Mouse (Mus musculus) lung, postnatal 25 days (tissue): Measurements from ENCODE around the gene Olfr148.

Experiments
- DNase-seq: peaks from one replicate; pipeline ENCODE4 v3.0.0; 2022; ENCODE audit warnings: low spot score

The Olfr148 gene

DNA sequence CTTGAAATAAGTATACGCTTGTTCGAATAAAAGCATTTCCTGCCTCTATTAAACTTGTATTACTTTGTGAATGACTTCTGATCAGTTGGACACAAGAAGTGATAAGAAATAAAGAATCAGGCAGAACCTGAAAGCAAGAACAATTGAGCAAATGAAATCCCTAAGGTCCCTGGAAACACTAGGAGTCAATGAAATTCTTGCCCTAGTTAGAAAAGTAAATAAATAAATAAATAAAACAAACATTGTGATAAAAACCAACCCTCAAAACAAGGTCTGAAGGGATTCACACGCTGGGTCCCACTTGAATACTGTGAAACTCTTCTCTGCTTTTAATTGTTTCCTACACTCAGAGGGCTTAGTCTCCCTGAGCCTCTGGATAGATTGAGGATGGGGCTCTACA, at the start of gene Olfr148:
TSS of gene Olfr148 (plus strand) at position 301 of the 400 bp plus-strand sequence.
- no peak for DNase-seq

DNA sequence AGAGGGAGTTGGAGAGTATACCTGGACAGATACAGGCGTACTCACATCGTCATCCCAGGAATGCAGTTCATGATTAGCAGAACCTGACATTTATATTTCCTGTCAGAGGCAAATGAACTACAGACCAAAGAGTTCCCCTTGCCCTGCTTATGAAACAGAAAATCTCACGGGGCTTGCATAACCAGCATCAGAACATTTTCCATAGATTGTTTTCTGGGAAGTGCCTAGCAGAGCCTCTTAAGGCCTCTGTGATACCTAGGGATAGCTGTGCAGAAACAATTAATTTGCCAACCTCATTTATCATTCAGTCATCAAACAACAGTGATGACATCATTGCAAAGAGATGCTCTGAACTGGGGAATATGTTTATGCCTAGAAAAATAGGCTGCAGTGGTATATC, 35.0 kb upstream of the Olfr148 start, which contains the start of gene Olfr959:
TSS of gene Olfr959 (minus strand) at position 101 of the 400 bp plus-strand sequence.
- no peak for DNase-seq

DNA sequence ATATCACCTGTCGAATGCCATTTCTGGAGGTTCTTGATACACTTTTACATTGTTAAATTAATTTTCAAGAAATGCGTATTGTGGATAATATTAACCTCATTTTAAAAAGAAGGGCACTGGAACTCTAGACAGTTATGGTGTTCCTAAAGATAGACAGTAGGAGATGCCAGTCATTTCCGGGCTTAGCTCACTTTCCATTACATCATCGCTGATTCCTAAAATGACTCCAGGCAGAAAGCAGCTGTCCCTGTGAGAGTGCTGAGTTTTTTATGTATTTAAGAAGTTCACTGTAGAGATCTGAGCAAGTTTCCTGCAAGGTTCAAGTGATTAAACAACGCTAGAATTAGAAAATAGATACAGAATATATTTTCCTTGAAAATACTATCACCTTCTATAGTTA, 33.4 kb upstream of the Olfr148 start:
- DNase-seq = no peak

DNA sequence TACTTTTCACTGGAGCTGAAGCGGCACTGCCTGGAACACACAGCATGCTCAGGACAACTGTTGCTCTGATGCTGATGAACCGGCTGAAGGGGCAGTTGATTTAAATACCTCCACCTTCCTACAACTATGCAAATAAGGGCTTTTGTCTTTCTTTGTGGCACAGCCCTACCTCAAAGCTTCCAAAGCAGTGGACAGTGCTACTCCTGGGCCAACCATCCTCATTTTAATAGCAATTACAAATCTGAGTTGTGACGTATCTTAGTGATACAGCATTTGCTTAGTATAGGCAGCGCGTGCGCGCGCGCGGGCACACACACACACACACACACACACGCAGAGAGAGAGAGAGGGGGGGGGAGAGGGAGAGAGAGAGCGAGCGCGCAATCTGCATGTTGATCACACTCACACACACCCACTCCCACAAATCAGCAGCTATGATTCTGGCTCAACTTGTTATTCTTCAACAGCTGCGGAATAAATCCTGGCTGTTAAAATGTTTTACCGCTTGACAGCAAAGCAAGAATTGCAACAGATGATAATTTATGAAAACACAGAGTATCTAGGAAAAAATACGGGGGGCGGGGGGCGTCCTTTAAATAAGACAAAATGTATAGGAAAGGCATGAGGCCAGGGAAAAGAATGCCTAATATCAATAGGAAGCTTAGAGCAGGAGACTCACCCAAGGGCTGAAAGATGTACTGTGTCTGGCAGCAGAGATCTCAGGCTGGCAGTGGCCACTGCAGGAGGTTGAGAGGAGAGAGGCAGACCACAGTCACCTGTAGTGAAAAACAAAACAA, 7.7 kb upstream of the Olfr148 start:
- DNase-seq = no peak

DNA sequence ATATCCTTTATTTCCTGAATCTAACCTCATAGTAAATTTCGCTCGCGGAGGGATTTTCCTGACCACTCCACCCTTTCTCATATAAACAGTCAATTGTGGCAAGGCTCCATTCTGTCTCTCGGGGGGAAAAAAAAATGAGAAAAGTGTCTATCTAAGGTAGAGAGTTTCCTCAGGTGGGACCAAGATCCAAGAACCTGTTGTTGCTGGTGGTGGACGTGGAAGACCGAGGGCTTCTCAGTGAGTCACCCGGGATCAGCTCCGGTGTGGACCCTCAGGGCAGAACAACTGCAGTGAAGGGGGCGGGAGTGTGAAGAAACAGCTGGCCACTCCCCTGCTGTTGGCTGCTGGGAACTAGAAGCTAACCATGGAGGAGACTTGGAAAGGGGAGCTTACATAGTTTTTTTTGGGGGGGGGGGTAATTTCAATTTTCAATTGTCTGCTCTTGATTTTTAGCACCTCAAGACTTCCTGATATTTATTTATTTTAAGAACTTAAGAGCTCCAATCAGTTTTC, 7.1 kb upstream of the Olfr148 start:
- no peak for DNase-seq

DNA sequence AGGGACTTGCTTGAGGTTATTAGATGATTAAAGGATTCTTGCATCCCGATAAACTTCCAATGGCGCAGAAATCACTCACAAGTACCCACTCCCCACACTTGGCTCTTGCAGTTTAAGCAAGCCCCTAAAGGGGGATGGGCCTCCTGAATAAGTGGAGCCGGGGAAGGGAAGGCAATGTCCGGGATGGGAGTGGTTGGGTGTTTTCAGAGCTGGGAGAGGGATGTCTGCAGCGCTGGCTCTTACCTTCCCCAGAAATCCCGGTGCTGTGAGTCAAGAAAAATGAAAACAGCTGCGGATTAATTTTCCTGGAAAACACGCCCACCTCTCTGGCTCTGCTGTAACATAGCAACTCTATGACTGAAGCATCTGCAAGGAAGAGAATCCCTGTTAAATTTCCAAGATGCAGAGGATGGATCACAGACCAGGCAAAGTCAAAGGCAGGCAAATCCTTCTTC, 6.4 kb upstream of the Olfr148 start, which contains the start of gene AW551984:
TSS of gene AW551984 (minus strand) at position 405 of the 455 bp plus-strand sequence.
- DNase-seq = no peak

DNA sequence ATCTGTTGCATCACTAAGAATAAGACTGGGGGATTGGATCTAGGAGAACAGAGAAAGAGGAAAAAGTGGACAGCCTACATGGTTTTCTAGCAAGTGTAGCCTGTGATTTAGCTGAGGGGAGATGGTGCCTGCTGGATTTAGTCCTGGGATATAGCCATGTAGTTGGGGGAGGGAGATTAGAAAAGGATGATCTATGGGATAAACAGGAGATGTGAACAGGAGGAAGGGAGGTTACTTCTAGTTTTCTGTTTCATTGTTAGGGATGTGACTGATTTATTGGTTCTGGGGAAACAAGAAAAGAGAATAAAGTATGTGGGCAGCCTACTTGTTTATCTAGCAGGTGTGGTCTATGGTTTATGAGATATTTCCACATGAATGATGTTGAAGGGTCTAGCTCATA, 2.0 kb upstream of the Olfr148 start:
- DNase-seq = no peak

DNA sequence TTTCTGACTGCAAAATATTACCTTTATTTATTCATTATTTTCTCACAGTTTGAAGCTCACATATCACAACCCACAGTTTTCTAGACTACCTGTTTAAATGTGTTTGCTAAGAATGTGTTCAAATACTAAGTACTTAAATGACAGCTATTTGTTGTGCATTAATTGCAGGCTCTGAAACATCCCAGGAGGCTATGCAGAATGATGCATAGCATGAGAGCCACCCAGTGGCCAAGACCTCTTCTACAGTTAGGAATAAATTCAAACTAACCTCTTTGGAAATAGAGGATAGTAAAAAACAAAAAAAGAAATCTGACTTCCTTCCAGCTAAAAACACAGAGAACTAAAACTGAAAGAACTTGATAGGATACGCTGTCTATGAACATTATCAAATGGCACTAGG, 1.5 kb downstream of the Olfr148 start:
- DNase-seq = no peak

DNA sequence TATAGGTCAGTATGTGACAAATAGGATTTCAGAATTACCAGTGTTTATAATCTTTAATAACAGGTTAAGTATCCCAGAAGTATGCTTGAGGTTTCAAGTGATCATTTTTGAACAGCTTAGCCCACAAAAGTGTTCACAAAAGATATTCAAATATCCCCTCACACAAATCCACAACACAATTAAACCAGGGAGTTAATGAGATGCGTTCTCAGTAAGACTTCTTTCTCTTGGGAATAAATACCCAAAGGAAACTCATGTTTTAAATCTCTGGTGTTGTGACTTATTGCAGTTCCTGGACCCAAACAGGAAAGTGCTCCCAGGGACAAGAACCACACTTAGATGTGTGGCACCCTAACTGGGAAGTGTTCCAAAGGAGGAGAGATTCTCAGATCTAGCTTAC, 10.6 kb downstream of the Olfr148 start, which contains the start of gene Olfr960:
TSS of gene Olfr960 (plus strand) at position 301 of the 400 bp plus-strand sequence.
- no peak for DNase-seq

DNA sequence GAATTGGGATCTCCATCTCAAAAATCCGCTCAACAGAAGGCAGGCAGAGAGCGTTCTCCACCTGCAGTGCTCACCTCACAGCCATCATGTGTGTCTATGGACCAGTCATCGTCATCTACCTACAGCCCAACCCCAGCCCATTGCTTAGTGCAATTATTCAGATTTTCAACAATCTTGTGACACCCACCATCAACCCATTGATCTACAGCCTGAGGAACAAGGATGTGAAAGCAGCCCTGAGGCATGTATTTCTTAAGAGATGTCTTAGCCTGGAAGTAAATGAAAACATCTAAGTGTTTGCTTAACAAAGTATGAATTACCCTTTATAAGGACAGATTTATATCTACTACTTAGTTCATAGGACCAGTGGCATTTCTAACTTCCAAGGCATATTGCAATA, 13.3 kb downstream of the Olfr148 start:
- no peak for DNase-seq

DNA sequence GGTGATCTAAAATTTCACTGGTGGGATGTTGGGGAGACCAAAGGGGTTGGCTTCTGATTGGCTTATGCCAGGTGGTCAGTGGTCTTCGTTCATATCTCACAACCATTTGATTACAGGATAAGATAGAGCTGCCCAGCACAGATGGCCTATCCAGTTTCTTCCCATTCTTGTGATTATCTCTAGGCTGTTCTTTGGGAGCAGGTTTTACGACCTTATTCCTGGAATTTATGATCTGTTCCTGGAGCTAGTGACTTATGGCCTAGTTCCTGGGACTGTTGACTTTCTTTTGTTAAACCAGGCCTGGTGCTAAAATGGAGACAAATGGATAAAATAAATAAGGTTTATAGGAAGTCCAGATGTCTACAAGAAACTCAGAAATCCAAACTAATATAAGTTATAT, 14.3 kb downstream of the Olfr148 start:
- DNase-seq = no peak

DNA sequence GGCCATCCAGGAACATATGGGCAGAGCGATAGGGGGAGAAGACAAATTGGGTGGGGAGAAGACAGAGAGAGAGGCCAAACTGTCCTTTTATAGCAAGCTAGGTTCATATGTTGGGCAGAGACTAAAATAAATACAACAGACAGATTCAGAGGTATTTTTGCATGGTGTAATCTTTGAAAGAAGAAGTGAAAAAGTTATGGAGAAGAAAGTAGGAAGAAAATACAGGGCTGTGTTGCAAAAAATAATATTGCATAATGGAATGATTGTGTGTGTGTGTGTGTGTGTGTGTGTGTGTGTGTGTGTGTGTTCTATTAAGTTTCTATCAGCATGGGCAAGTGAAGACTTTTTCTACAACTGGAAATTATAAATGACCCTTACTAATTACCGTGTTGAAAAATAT, 18.6 kb downstream of the Olfr148 start:
- DNase-seq = no peak

DNA sequence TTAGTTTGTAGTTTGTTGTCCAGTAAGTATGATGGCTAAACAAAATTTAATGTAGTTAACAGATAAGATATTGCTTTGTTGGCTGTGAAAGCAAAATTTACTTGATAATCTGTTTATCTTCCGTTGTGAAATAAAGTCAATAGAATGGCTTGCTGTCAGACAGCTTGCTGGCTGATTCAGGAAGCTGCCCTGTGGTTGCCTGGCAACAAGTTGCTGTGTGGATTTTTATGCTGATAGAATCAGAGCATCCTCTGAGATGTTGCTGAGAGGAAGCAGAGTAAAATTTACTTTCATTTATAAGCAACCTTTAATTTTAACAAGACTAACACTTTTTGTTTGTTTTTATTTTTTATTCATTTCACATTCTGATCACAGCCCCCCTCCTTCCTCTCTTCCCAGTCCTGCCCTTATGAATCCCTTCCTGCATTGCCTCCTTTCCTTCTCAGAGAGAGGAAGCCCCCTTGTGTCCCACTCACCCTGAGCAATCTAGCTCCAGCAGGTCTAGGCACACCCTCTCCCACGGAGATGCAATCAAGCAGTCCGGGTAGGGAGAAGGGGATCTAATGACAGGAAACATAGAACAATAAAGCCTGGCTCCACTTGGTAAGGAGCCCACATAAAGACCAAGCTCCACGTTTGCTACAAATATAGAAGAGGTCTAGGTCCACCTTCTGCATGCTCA, 23.6 kb downstream of the Olfr148 start:
- no peak for DNase-seq

DNA sequence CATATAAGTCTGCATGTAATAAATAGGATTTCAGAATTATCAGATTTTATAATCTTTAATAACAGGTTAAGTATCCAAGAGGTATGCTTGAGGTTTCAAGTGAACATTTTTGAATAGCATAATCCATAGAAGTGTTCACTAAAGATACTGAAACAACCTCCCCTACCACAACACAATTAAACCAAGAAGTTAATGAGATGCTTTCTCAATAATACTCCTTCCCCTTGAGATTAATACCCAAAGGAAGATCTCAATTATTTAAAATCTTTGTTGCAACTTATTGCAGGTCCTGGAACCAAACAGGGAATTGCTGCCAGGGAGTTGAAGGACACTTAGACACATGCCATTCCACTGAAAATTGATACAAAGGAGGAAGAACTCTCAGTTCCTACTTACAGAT, 34.3 kb downstream of the Olfr148 start, which contains the start of gene Olfr961:
TSS of gene Olfr961 (plus strand) at position 301 of the 400 bp plus-strand sequence.
- no peak for DNase-seq

DNA sequence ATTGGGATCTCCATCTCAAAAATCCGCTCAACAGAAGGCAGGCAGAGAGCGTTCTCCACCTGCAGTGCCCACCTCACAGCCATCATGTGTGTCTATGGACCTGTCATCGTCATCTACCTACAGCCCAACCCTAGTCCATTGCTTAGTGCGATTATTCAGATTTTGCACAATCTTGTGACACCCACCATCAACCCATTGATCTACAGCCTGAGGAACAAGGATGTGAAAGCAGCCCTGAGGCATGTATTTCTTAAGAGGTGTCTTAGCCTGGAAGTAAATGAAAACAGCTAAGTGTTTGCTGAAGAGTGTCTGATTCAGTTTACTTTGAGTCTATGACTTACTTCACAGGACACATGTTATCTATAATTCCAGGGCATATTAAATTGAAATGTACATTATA, 36.9 kb downstream of the Olfr148 start:
- no peak for DNase-seq

DNA sequence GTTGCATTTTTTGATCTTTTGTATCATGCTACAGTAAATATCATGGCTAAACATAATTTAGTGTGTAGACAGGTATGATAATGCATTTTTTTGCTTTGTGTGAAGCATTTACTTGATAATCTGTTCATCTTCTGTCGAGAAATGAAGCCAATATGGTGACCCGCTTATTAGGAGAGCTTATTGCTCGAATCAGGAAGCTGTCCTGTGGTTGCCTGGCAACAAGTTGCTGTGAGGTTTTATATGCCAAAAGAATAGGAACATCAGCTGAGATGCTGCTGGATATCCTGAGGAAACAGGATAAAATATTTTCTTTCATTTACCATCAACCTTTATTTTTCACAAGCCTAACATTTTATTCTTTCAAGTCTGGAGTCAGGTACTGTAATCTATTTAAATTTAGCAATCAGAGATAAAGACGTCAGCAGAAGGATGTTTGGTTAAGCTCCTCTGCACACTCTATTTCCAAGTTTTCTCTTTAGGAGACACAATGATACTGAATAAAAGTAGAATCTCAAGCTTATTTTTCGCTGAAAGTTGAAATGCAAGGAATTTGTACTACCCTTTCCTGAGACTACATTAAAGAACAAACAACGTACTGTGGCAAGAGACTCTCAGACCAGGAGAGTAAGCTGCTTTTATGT, 44.4 kb downstream of the Olfr148 start:
- DNase-seq = no peak
